Mouse (Mus musculus) left cerebral cortex, adult 2 months (tissue): ENCODE measurements around the gene Il13. TPM values are rescaled to one million over a fixed set of nuclear protein-coding genes. Genes with fewer than 3 reads are reported as not detected.
A peak's percentile ranks its signal among the peaks of the same experiment; 100 is the strongest.

Source experiments
- DNase-seq, 2 experiments: peaks; one replicate each; pipeline ENCODE4 v3.0.0; 2021 to 2022; ENCODE audit warnings: low spot score in 2 of 2, mixed read lengths in 1 of 2; ENCODE audit errors: extremely low spot score in 1 of 2
- H3K27ac ChIP-seq: fragments of 200-600 bp; 2 replicates; pipeline ENCODE4 v1.8.1; 2022
- H3K4me3 ChIP-seq: fragments of 200-600 bp; 2 replicates; pipeline ENCODE4 v1.8.1; 2022
- CTCF ChIP-seq: fragments of 200-600 bp; IDR thresholded peaks from 2 replicates; pipeline ENCODE4 v1.8.1; 2022; ENCODE audit warnings: antibody characterized with exemption, mild to moderate bottlenecking, moderate library complexity
- intact Hi-C: fragments of 180-260 bp; cut with DNase I; formaldehyde crosslinking; loops from one replicate; pipeline ENCODE4 v1.15.1; 2025
- long read RNA-seq, 2 experiments: library from polyadenylated mRNA; stranded (forward); transcript quantifications; one replicate each; pipeline ENCODE4 v2.0.0; 2021; ENCODE audit warnings: borderline mapping rate in 2 of 2
- total RNA-seq, 2 experiments: library from RNA; stranded (reverse); gene quantifications; 2 replicates each; pipeline ENCODE4 v1.2.3; 2021

Il13 gene
- not detected for total RNA-seq
- long read RNA-seq, experiment 1, result 0 reads
- long read RNA-seq, experiment 2, result 0 reads

DNA sequence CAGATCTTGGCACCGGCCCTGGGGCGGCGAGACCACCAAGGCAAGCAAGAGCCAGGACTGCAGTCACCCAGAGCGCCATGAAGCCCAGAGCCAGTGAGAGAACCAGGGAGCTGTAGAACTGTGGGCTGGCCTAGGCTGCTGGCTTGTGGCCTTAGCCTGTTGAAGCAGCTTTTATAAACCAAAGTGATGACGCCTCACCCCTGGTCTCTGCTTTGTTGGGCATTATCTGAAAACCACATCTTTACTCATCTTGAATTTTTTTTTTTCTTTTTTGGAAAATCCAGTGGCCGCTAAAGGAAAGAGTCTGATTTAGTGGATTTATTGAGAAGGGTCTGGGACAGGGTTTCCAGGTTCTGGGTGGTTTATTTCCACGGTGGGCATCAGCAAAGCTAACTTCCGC lies at the start of gene Il13:
TSS of gene Il13 (minus strand) at position 147 of the 400 bp plus-strand sequence.
- intact Hi-C loops, result no loop called here
- no peak within 1 kb of the TSS for H3K27ac ChIP-seq
- DNase-seq, result no peak
- no peak within 1 kb of the TSS for H3K4me3 ChIP-seq
- no peak for TF ChIP-seq CTCF

GRCm38 (mm10) chr11:53682994-53683530 lies 48.6 kb upstream of the Il13 start:
- H3K27ac ChIP-seq, result no peak overlapping the region
- no peak overlapping the region for H3K4me3 ChIP-seq
- no peak for TF ChIP-seq CTCF
- no peak for DNase-seq
- intact Hi-C loops, result no loop called here

GRCm38 (mm10) chr11:53682170-53682569 lies 47.7 kb upstream of the Il13 start:
- no peak for DNase-seq
- Histone ChIP-seq H3K4me3 (no peak overlapping the region), H3K27ac (no peak overlapping the region)
- no peak for TF ChIP-seq CTCF
- intact Hi-C loops, result no loop called here

GRCm38 (mm10) chr11:53681686-53682085 lies 47.2 kb upstream of the Il13 start:
- no peak overlapping the region for H3K27ac ChIP-seq
- DNase-seq, result no peak
- intact Hi-C loops, result no loop called here
- no peak; the same call in 1 of the 2 replicates for TF ChIP-seq CTCF
- H3K4me3 ChIP-seq, result no peak overlapping the region

DNA sequence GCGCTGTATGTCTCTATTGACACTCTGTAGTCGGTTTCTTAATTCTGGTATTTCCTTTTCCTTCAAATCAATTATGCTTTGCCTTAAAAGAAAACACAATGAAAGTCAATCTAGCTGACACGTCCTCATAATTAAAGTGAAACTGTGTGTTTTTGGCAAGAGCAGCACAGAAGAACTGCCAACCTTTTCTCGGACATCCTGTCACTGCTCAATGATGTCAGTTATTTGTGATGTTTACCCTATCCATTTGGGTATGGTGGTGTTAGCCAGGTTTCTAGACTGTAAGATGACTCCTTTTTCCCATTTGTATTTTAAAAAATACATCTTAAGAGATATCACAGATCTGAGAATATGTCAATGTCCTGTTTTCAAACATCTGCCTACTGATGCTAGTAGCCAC lies 45.6 kb upstream of the Il13 start:
- no peak for DNase-seq
- no peak for TF ChIP-seq CTCF
- intact Hi-C loops, result no loop called here

DNA sequence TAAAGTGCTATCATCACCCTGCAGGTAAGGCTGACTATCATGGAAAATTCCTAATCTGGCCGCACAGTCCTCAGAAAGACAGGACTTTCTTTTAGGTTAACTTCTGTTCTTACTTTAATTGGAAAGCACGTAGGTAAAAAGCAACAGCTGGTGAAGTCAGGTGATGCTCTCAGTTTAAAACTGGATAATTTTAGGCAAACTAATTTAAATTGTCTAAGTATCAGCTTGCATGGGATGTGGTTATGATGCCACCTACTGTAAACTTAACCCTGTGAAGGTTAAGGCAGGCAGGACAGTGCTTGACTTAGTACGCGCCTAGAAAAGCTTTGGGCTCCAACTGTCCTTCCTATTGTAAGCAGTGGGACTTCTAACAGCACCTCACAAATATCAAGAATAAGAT lies 36.9 kb upstream of the Il13 start:
- intact Hi-C loops, result no loop called here
- no peak for TF ChIP-seq CTCF
- Histone ChIP-seq H3K4me3 (no peak overlapping the region), H3K27ac (no peak overlapping the region)
- DNase-seq, result no peak

More for the DNA sequence above, 45.6 kb upstream of the Il13 start:
- no peak overlapping the region for H3K27ac ChIP-seq
- no peak overlapping the region for H3K4me3 ChIP-seq

GRCm38 (mm10) chr11:53664091-53664490 lies 29.6 kb upstream of the Il13 start:
- intact Hi-C loops, result no loop called here
- no peak overlapping the region for H3K4me3 ChIP-seq
- no peak for DNase-seq
- no peak for TF ChIP-seq CTCF
- no peak overlapping the region for H3K27ac ChIP-seq

- peak overlapping the region; percentile 60 for H3K27ac ChIP-seq
- TF ChIP-seq CTCF, result no peak
- H3K4me3 ChIP-seq, result no peak overlapping the region
- DNase-seq, result peak; percentile 44
- intact Hi-C loops, result no loop called here
Measured at GRCm38 (mm10) chr11:53662794-53663674, 28.5 kb upstream of the Il13 start.

DNA sequence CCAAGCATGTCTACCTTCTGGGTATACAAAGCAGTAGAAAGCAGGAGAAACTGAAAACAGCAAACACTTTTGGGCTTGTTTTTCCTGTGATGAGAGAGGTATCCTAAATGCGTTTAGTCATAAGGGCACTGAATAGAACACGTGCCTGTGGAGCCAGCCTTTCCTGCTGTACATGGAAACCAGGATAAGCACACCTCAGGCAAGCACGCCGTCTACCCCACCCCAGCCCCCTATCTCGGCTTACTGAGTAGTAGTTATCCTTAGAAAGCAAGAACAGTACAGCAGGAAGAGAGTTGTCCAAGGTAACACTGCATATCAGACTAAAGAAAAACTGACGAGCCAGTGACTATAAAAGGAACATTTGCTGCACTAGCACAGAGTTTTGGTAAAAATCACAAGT lies 23.3 kb upstream of the Il13 start:
- H3K4me3 ChIP-seq, result no peak overlapping the region
- DNase-seq, result no peak
- no peak overlapping the region for H3K27ac ChIP-seq
- intact Hi-C loops, result no loop called here
- TF ChIP-seq CTCF, result no peak

DNA sequence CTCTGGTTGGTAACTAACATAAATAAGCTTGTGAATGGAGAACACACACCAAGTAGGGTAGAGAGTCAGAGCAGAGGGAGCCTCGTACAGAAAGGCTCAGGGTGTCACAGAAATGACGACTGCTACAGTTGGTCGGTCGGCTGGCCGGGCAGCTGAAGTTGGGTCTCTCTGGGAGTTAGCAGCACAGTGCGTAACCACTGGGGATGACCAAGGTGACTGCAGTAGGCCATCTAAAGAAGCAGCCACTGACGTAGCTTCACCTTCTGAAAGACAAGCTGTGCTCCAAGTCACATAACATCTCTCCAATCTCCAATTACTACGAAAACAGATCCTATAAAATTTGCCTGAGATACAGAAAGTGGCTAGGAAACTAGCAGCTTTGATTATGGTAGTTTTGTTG lies 22.9 kb upstream of the Il13 start:
- no peak for DNase-seq
- Histone ChIP-seq H3K4me3 (no peak overlapping the region), H3K27ac (no peak overlapping the region)
- intact Hi-C loops, result no loop called here
- no peak for TF ChIP-seq CTCF

DNA sequence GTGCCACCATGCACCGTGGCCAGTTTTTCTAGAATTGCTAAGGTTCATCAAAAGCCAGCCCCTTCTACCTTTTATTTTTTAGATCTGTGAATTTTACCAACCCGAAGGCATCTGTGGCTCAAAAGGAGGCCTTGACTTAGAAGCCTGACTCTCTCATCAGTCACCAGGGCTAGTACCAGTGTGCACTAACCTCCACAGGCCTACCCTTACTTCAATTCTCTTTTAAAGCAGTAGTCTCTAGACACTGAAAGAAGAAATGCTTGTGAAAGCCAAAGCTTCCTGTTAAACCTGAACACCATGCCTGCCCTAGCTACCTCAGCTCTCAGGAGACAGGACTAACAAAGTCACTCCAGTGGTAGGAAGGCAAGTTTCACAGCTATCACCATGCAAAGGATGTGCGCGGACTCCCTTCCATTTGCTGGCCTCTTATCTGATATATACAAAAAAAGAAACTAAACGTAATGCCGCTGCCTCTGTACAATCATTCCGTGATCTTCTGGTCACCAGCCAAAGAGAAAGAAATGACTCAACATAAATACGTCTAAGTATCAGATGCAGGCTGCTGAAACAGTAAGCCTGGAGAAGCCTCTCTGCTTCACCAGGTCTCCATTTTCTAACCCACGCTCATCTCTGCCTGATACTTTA lies 22.2 kb upstream of the Il13 start:
- no peak overlapping the region for H3K27ac ChIP-seq
- no peak overlapping the region for H3K4me3 ChIP-seq
- intact Hi-C loops, result no loop called here
- no peak for DNase-seq
- no peak for TF ChIP-seq CTCF

DNA sequence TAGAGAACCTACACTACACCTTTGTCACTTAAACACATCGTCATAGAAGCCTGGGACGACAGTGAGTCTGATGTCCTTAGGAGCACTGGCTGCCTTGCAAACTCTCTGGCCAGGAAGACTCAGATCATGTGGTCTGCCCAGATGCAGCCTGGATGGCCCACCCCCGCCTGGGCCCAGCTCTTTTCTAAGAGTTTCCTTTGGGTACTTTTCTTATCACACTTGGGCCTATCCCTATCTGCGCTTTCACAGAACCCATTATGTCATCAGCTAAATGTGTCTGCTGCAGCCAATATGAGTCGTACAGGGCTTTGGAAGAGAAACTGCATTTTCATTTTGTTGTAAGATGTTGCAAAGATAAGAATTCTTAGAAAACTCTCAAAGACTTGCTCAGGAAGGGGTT lies 20.5 kb upstream of the Il13 start:
- intact Hi-C loops, result no loop called here
- H3K4me3 ChIP-seq, result no peak overlapping the region
- TF ChIP-seq CTCF, result no peak
- no peak overlapping the region for H3K27ac ChIP-seq
- DNase-seq, result no peak
